Mouse (Mus musculus) lung, embryonic 14.5 days (tissue): ENCODE measurements around the gene Tmem202. TPM values are rescaled to one million over a fixed set of nuclear protein-coding genes. Genes with fewer than 3 reads are reported as not detected.

Experiments used
- ATAC-seq: fragments of 200-750 bp; cut with Nextera tagmentation; 2 replicates; pipeline ENCODE4 v1.8.0; 2017; ENCODE audit warnings: mild to moderate bottlenecking, moderate TSS enrichment, moderate library complexity; ENCODE audit not compliant: insufficient read depth
- DNase-seq: peaks from one replicate; pipeline ENCODE4 v3.0.0-alpha.2; 2015
- H3K27ac ChIP-seq: fragments of 300-500 bp; sonication (generic); 2 replicates; pipeline ENCODE4 v1.5.1; 2014; ENCODE audit warnings: low read depth, mild to moderate bottlenecking, moderate library complexity
- H3K27me3 ChIP-seq: fragments of 300-500 bp; sonication (generic); 2 replicates; pipeline ENCODE4 v1.6.1; 2014; ENCODE audit warnings: low read length, control low read depth; ENCODE audit not compliant: insufficient read depth
- H3K36me3 ChIP-seq: fragments of 300-500 bp; sonication (generic); 2 replicates; pipeline ENCODE4 v1.6.1; 2014; ENCODE audit warnings: control low read depth; ENCODE audit not compliant: insufficient read depth
- H3K4me1 ChIP-seq: fragments of 300-500 bp; sonication (generic); 2 replicates; pipeline ENCODE4 v1.6.1; 2014; ENCODE audit warnings: antibody characterized with exemption, control low read depth; ENCODE audit not compliant: insufficient read depth
- H3K4me2 ChIP-seq: fragments of 300-500 bp; sonication (generic); 2 replicates; pipeline ENCODE4 v1.6.1; 2014; ENCODE audit warnings: mild to moderate bottlenecking
- H3K4me3 ChIP-seq: fragments of 300-500 bp; sonication (generic); 2 replicates; pipeline ENCODE4 v1.5.1; 2014; ENCODE audit warnings: low read depth, low read length
- H3K9ac ChIP-seq: fragments of 300-500 bp; sonication (generic); 2 replicates; pipeline ENCODE4 v1.6.1; 2014
- H3K9me3 ChIP-seq: fragments of 300-500 bp; sonication (generic); 2 replicates; pipeline ENCODE4 v1.6.1; 2016; ENCODE audit warnings: low read depth, low read length, control low read depth
- CTCF ChIP-seq: IDR thresholded peaks from 2 replicates; pipeline ENCODE4 v1.5.1; 2016; ENCODE audit warnings: antibody characterized with exemption, low read depth
- WGBS: fragments of 180-500 bp; shearing (Covaris S2); extraction: QIAGEN DNeasy Blood & Tissue Kit; methylation state at CpG from one replicate; pipeline ENCODE4 v1.1.7; 2014; 5-methylcytosine and 5-hydroxymethylcytosine counted together
- polyA plus RNA-seq: library from polyadenylated mRNA; unstranded; fragments of >200 nt; fragmentation: Nextera tagmentation; extraction: Ambion mirVana; gene quantifications from 2 replicates; pipeline ENCODE4 v1.2.1, GENCODE M21; 2014

The Tmem202 gene
- polyA plus RNA-seq, 1 experiment from 2014 or later: not detected

DNA sequence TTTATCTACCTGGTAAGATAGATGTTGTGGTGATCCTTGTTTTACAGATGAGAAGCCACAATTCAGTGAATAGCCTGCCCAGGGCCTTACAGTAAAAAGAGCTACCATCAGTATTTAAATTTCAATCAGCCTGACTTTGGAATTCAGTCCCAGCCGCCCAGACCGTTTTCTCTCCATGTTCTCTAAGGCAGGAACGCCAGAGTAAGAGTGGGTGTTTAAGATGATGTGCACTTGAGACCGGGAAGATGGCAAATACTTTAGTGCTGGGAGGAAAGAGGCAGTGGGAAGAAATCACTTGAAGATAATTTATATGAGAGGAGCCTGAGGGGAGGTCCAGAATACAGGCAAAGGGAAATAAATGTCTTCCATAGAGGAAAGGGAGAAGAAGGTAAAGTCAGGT is 10.4 kb upstream of the Tmem202 start:
- H3K4me1 ChIP-seq: no peaks in the 10 kb centered on the region

DNA sequence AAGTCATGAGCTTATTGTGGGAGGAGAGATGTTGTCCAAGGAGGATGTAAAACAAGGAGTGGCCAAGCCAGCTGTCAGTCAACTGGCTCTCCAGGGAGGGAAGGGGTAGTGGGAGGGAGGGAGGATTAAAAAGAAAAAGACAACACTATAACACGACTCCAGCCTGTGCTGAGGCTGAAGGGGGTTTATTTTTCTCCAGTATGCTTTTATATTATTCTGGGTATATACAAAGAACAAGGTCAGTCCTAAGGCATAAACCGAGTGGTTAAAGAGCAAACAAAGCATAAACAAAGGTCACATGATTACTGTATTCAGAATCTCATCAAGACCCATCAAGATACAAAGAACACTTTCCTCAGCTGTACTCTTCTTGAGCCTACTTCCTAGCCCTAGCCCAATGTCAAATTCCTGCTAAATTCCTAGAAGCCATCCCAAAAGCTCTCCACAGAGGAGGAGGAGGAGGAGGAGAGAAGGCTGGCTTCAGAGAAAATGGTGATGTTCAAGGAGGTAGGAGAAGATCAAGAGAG is 9.4 kb upstream of the Tmem202 start:
- H3K36me3 ChIP-seq: peaks cover 4% of the 10 kb centered on the region; the same call in 1 of the 2 replicates
- H3K4me1 ChIP-seq: no peaks in the 10 kb centered on the region
- no peak for TF ChIP-seq CTCF
- no peak overlapping the region for H3K4me3 ChIP-seq
- WGBS: 60% methylated on average over 2 of the region's 2 CpGs
- H3K27me3 ChIP-seq: no peaks in the 10 kb centered on the region
- no peak overlapping the region for H3K27ac ChIP-seq
- no peaks in the 10 kb centered on the region for H3K9me3 ChIP-seq
- DNase-seq (no peak), ATAC-seq (no peak)
- H3K4me2 ChIP-seq: no peak overlapping the region
- H3K9ac ChIP-seq: no peak overlapping the region

More for the DNA sequence above, 10.4 kb upstream of the Tmem202 start:
- ATAC-seq (no peak), DNase-seq (no peak)
- H3K9ac ChIP-seq: no peak overlapping the region
- peaks cover 4% of the 10 kb centered on the region; the same call in 1 of the 2 replicates for H3K36me3 ChIP-seq
- WGBS: 78% methylated on average over 4 of the region's 4 CpGs
- no peak overlapping the region for H3K4me3 ChIP-seq
- H3K4me2 ChIP-seq: no peak overlapping the region
- no peak overlapping the region for H3K27ac ChIP-seq
- TF ChIP-seq CTCF: no peak
- H3K9me3 ChIP-seq: no peaks in the 10 kb centered on the region
- no peaks in the 10 kb centered on the region for H3K27me3 ChIP-seq

DNA sequence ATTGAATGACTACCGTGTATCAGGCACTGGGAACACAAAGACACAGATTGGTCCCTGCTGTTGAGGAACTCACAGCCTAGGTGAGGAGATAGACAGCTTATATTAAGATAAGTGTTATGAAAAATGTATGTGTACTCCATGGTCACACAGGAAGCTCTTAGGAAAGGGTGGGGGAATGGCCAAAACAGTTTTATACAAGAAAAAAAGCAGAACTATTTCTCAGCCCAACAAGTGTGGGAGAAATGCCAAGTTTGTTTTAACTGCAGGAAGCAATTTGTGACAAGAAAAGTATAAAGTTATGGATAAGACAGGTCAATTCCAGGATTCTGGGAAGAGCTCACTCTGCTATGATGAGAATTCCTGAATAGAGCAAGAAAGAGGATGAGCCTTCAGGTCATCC is 8.2 kb upstream of the Tmem202 start:
- H3K9ac ChIP-seq: no peak overlapping the region
- 89% methylated on average over 1 of the region's 1 CpGs for WGBS
- no peak for DNase-seq
- H3K27ac ChIP-seq: no peak overlapping the region
- no peak for TF ChIP-seq CTCF
- ATAC-seq: no peak
- H3K27me3 ChIP-seq: no peaks in the 10 kb centered on the region
- H3K36me3 ChIP-seq: no peaks in the 10 kb centered on the region
- no peak overlapping the region for H3K4me2 ChIP-seq
- H3K9me3 ChIP-seq: no peaks in the 10 kb centered on the region
- H3K4me1 ChIP-seq: no peaks in the 10 kb centered on the region
- no peak overlapping the region for H3K4me3 ChIP-seq

DNA sequence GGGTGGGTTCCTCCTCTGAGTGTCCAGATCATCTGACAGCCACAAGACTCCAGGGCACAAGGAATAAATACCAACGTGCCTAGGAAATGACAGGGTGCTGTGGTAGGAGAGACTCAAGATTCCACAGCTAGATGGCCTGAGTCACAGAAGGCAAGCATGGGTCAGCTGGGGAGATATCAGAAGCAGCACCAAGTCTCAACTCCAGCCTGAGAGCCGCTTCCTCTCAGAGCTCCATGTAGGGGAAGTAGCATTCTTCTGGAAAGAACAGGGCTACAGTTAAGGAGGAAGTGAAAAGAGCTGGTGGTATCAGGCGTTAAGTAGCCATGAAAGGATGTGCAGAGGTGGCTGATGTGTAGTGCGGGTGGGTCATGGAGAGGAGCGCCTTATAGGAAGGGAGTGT is 5.1 kb upstream of the Tmem202 start:
- peaks cover 14% of the 10 kb centered on the region; the same call in 1 of the 2 replicates for H3K4me1 ChIP-seq
- H3K9ac ChIP-seq: no peak overlapping the region
- DNase-seq (no peak), ATAC-seq (no peak)
- no peaks in the 10 kb centered on the region for H3K27me3 ChIP-seq
- H3K4me3 ChIP-seq: no peak overlapping the region
- H3K4me2 ChIP-seq: no peak overlapping the region
- no peak overlapping the region for H3K27ac ChIP-seq
- no peak for TF ChIP-seq CTCF
- no peaks in the 10 kb centered on the region for H3K36me3 ChIP-seq
- no peaks in the 10 kb centered on the region for H3K9me3 ChIP-seq
- 79% methylated on average over 5 of the region's 5 CpGs for WGBS

DNA sequence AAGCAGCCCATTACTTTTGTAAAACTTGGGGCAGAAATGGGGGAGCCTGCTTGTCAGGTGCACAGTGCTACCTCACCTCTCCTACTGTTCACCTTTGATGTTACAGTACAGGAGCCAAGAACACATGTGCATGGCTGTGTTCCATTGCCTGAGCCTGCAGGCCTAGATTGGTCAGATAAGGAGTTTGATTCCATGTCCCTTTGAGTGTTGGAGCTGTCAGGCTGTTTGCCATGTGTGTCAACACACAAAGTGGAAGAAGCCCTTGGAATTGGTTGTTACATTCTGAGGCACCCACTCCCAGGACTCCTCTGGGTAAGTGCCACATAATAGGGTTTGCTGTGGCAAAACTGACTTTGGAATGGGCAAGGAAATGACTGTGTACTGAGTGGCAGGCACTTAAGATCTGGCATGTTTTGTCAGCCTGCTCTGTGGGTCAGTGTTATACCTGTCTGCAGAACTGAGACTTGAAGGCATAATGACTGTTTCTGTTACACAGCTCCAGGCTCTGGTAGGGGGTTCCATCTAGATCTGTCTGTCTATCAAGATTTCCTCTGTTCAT is 3.2 kb upstream of the Tmem202 start:
- no peak overlapping the region for H3K4me3 ChIP-seq
- H3K9ac ChIP-seq: no peak overlapping the region
- no peak for TF ChIP-seq CTCF
- no peaks in the 10 kb centered on the region for H3K9me3 ChIP-seq
- H3K4me1 ChIP-seq: peaks cover 14% of the 10 kb centered on the region; the same call in 1 of the 2 replicates
- H3K4me2 ChIP-seq: no peak overlapping the region
- no peaks in the 10 kb centered on the region for H3K27me3 ChIP-seq
- H3K36me3 ChIP-seq: no peaks in the 10 kb centered on the region
- DNase-seq: no peak
- H3K27ac ChIP-seq: no peak overlapping the region
- ATAC-seq: no peak

DNA sequence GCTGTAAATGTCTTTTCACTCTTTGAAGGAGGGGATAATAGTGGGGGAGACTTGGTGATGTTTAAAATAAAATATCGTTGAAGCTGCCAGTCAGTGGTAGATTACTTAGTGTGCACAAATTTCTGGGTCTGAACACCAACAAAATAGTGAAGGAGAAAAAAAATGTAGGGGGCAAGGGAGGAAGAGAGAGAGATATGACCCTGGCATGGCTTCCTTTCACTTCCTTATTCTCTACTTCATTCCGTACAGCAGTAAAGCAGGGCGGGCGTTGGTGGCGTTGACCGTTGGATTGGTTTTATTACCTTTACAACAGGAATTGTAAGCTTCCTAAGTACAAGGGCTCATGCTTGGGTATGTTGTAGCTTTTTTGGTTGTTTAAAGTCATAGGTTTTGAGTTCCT is 2.0 kb upstream of the Tmem202 start:
- H3K9me3 ChIP-seq: no peaks in the 10 kb centered on the region
- no peaks in the 10 kb centered on the region for H3K36me3 ChIP-seq
- H3K4me2 ChIP-seq: peak overlapping the region; percentile 27; the same call in 1 of the 2 replicates
- DNase-seq: no peak
- no peak overlapping the region for H3K4me3 ChIP-seq
- TF ChIP-seq CTCF: no peak
- H3K27me3 ChIP-seq: no peaks in the 10 kb centered on the region
- H3K9ac ChIP-seq: no peak overlapping the region
- no peak for ATAC-seq
- peaks cover 14% of the 10 kb centered on the region; the same call in 1 of the 2 replicates for H3K4me1 ChIP-seq
- WGBS: 93% methylated on average over 6 of the region's 6 CpGs
- no peak overlapping the region for H3K27ac ChIP-seq

DNA sequence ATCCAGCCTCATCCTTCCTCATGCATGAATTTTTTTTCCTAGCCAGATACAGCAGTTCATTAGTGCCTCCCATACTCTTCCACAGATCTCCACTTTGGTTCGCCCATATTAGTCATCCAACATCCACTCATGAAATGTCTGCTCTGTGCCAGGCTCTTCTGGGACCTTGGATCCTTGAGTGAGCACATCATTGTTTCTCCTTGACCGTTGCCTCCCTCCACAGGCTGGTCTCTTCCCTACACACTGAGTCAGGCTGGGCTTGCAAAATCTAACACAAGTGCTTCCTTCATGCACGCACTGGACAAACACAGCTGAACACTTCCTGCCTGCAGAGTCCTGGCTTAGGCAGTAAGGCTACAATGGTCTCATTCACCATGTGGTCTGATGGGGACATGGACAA is 2.0 kb downstream of the Tmem202 start:
- WGBS: 62% methylated on average over 3 of the region's 3 CpGs
- no peaks in the 10 kb centered on the region for H3K36me3 ChIP-seq

More for the DNA sequence above, 2.0 kb downstream of the Tmem202 start:
- no peak overlapping the region for H3K9ac ChIP-seq
- no peak overlapping the region for H3K4me3 ChIP-seq
- peaks cover 14% of the 10 kb centered on the region; the same call in 1 of the 2 replicates for H3K4me1 ChIP-seq
- H3K4me2 ChIP-seq: no peak overlapping the region
- ATAC-seq: no peak
- no peak for DNase-seq
- 0 out of 2 replicates have a peak, but pooled peaks have one; percentile 5 for TF ChIP-seq CTCF
- H3K27me3 ChIP-seq: no peaks in the 10 kb centered on the region
- H3K9me3 ChIP-seq: no peaks in the 10 kb centered on the region
- no peak overlapping the region for H3K27ac ChIP-seq
